Mouse (Mus musculus) CD4-positive, CD25-positive, alpha-beta regulatory T cell, adult 9 weeks (primary cell): ENCODE measurements around the gene Dysf. TPM values are rescaled to one million over a fixed set of nuclear protein-coding genes. Genes with fewer than 3 reads are reported as not detected.

Source experiments
- polyA plus RNA-seq: library from polyadenylated mRNA; unstranded; fragments of 100-300 nt; shearing (Covaris generic); gene quantifications from one replicate; pipeline ENCODE4 v1.2.1, GENCODE M21; 2017

Gene Dysf
- polyA plus RNA-seq, result 0.27 TPM

DNA sequence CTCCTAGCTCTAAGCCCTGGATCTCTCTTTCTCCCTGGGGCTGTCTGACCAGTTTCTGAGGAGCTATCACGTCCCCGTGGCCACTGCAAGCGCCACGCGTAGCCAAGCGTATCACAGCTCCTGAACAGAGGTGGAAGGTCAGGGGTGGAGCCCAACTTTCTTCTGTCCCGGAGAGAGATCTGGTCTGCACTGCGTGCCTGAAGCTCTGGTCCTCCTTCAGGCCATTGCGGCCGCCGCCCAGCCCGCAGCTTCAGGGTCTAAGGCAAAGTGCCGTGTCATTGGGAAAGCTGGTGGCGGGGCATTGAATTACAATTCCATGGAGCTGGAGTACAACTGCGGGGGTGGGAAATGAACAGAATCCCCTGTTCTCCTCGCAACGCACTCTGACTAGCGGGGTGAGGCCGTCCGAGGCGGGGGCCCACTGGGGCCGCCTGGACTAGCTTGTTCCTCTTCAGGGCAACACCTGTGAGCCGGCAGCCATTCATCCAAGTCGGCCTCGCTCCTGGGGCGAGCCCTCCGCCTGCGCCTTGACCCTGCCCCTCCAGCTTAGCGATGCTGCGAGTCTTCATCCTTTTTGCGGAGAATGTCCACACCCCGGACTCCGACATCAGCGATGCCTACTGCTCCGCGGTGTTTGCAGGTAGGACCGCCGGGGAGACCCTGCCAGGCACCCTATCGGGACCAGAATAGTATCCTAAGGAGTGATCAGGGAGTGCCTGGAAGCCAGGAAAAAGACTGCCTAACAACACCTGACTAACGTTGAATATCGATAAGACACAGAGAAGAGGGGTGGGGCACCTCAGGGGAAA lies at the start of gene Dysf:
Dysf (plus strand) TSS at position 228 of the 809 bp plus-strand sequence.

Other genes starting within 250 kb of the Dysf start
- 0.22 TPM for gene Ankrd53, start 245.9 kb upstream of the Dysf start, polyA plus RNA-seq
- gene Tex261, start 232.8 kb upstream of the Dysf start, polyA plus RNA-seq, result 107 TPM
- gene Nagk, start 213.6 kb upstream of the Dysf start, polyA plus RNA-seq, result 31.6 TPM
- gene Paip2b, start 176.8 kb upstream of the Dysf start, polyA plus RNA-seq, result 43.1 TPM
- gene Zfp638, start 141.5 kb upstream of the Dysf start, polyA plus RNA-seq, result 162 TPM